Mouse (Mus musculus) kidney, adult 18-20 months (tissue): ENCODE results near the gene Adamtsl1.

ENCODE experiments used
- DNase-seq: peaks from one replicate; pipeline ENCODE4 v3.0.0; 2021

Adamtsl1 gene

DNA sequence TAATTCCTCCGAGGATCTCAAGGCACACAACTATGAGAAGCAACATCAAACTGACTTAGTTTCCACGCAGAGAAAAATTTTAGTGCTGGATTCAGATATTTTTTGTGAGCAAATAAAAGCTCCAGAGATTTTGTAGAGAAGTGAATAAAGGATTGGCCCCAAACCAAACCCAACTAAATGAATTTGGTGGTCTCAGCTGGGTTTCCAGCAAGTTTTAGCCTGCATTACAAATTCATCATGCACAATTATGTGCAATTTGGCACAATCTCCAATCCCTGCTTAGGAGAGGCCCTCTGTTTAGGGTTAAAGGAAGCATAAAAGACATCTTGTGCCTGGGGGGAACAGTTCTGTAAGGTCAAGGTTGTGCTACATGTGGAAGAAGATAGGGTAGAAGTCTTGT is 427.9 kb downstream of the Adamtsl1 start:
- no peak for DNase-seq

DNA sequence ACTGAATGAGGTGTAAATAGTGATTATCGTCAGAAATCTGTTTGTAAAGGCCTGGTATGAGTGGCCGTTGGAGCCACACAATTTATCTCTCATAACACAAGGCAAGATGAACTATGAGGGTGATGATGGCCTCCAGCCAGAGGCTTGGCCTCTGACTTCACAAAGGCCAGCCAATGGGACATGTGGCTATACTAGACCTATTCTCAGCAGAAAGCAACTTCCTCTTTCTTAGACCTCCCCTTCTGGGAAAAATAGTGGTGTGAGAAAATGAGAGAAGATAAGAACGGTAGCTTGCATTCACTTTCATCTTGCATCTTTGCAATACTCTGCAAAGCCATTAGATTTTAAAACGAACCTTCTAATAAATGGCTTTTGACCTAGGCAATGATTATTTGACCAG is 439.6 kb downstream of the Adamtsl1 start:
- DNase-seq, result peak; percentile 37

DNA sequence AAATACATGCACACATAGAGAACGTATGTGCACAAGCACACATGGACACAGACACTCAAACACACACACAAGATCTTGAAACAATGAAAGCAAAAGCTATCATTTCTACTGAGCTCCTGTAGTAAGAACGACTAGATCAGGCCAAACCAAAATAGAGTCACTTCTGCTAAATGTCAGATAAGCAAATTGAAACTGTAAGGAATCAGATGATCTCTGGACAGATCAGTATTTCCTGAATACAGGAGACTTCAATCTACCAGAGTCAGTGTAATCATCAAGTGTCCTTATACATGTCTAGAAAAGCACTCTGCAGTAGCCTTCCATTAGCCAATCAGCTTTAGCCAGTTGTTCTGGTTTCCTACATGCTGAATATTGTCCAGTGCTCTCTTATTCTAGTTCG is 441.4 kb downstream of the Adamtsl1 start:
- no peak for DNase-seq

DNA sequence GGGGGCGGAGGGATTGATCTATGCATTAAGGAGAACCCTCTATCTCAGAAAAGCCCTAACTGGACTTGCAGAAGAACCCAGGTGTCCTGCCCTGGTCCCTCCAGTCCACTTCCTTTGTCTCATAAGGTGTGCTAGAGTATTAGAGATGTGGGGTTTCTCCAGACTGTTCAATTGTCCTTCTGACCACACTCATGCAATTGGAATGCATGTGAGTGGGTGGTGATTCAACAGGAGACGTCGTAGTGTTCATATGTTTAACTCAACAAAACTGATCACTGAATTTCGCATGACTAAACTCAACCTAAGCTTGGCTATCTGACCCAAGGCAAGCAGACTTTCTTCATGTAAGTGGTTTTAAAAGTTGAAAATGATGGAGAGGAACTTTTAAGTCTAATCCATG is 443.3 kb downstream of the Adamtsl1 start:
- DNase-seq, result no peak

DNA sequence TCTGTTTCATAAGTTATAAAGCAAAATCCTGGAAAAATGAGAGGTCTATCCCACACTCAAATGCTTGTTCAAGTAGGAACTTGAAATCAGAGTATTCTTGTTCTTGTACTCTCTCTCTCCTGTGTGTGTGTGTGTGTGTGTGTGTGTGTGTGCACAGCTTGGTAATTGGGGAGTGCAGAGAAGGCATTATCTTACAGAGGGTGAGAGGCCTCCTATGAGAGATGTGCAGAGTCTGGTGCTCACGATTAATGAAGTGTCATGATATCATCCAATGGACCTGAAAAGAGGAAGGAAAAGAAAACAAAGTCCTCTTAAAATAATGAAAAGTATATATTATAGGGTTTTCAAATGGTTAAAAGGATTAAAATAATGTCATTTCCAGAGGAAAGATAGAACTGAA is 443.9 kb downstream of the Adamtsl1 start:
- DNase-seq, result no peak

DNA sequence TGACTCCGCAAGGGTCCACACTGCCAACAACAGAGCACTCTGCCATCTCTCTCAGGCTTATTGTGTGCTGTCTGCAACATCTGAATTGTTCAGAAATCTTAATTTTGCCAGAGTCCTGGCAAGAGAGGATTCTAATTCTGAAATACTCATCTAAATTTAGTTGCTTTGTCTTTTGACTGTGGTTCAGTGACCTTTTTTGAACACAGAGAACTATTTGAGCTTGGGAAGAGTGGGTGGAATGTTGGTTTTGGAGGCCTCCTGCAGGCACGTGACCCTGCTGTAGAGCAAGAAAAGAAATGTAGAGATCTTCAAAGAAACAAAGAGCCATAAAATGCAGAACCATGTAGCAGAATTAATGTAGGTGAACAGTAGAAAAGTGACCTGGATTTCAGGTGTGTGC is 445.0 kb downstream of the Adamtsl1 start:
- DNase-seq, result no peak

DNA sequence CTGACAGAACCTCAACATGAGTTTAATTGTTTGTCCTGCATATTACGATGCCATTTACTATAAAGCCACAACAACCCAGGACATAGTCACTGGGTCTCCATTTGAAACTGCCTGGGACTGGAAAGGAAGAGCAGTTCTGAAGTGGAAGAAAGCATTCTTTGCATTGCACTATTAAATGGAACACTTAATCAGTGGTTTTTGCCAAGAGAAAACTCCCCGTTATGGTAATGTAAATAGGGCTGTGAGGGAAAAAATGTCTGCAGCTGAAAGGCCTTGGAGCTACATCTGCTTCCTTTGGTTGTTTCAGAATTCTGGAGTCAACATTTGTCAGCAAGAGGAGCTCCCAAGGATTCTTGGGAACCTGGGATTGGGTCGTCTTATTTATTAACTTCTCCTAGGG is 462.2 kb downstream of the Adamtsl1 start:
- DNase-seq, result no peak

DNA sequence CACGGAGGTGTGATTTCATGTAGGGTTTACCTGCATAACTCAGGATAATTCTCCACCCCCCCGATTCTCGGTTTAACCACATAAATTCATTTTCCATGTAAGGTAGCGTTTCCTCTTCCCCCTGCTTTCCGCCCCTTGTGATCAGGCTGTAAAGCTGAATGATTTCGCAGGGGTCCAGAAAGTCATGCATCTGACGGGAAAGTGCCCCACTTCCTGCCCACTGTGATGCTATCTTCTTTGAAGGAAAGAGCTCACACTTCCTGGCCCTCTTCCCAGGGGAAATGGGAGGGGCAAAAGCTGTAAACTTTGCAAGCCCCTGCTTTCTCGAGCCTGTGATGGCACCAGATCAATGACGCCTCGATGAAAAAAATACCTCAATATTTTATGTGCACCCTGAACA is 465.2 kb downstream of the Adamtsl1 start:
- no peak for DNase-seq

DNA sequence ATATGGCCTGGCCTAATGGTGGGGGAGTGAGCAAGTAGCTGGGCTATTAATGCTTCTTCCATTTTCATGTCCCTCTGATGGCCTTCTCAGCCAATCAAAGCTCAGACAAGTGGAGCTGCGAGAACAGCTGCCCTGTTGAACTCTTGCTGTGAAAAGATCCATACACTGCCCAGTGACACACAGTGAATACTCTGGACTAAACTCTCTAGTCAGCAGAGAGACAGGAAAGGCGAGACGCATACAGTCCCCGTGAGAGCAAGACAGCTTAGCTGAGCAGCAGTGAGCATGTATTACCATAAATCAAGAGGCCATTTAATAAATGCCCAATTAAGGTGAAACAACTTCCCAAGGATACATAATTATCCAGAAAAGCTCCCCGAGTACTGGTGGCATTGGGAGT is 492.6 kb downstream of the Adamtsl1 start:
- no peak for DNase-seq

DNA sequence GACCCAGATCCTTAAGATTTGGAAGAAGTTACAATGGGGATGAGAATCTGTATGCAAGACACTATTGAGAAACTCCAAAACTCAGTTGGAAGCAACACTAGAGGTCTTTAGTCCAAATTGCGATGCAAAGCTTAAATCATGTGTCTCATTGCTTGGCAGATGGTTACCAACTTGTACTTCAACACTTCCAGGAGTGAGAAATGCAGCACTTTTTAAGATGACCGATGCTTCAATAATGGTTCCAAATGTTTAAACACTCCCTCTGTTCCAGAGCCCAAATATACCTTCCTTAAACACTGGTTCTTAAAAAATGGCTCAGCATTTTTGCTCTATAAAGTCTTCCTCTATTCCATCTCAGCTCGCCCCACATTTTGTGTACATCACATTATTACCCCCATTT is 499.7 kb downstream of the Adamtsl1 start:
- no peak for DNase-seq

DNA sequence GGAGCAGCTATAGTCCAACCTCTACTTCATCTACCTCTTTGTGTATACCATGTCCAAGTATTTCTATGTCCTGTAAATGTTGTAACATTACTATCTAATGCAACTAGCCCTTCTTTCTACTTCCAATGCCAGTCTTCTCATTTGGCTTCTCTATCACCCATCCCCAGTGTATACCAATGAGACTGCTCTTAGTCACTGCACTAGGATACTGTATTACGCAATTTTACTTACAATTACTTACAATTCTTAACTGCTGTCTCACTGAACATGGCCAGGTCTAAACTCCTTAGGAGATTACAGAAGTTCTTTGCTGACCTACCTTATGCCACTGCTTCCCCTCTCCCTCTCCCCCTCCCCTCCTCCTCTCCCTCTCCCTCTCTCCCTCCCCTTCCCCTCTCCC is 505.0 kb downstream of the Adamtsl1 start:
- no peak for DNase-seq

DNA sequence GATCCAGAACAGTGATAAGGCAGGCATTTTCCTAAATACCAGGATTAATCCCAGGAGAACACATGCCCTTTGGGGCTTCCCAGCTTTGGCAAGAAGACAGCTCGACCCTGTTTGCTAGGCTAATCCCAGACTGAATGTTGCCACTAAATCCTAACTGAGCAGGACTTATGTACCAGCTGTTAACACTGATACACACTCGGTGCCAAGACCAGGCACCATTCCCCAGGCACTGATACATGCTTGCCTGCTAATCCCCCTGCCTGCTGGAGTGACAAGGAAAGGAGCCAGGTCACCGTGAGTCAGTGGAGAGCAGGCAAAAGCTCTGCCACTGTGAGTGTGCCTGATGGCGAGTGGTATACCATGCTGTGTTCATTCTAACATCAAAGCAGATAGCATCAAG is 505.6 kb downstream of the Adamtsl1 start:
- DNase-seq, result no peak

DNA sequence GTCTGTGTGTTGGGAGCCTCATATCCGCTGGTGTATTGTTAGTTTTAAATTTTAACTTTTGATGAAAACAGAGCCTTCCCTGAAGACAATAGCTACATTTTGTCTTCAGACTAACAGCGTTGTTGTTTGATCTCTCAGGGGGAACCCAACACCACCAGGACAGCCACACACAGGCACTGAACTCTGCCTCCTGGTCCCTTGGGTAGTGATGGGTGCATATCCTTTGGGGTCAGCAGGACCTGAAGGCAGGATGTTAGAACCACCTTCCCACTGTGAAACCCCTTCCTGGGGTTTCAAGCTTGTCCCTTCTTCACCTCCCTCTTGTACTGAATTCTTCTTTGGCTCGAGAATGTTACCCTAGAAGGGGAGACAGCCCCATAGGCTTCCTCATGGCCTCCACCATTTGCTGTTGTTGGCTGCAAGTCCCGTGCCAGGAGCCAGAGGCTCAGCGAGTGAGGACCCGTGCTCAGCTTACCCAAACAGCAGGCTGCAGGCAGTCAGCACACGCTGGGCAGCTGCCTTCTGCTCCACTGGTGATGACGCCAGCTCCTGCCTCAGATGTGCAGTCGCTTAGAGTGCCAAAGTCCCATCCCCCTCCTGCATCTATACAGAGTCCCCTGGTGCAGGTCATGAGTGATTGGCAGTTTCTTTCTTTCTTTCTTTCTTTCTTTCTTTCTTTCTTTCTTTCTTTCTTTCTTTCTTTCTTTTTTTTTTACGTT is 506.6 kb downstream of the Adamtsl1 start:
- no peak for DNase-seq

DNA sequence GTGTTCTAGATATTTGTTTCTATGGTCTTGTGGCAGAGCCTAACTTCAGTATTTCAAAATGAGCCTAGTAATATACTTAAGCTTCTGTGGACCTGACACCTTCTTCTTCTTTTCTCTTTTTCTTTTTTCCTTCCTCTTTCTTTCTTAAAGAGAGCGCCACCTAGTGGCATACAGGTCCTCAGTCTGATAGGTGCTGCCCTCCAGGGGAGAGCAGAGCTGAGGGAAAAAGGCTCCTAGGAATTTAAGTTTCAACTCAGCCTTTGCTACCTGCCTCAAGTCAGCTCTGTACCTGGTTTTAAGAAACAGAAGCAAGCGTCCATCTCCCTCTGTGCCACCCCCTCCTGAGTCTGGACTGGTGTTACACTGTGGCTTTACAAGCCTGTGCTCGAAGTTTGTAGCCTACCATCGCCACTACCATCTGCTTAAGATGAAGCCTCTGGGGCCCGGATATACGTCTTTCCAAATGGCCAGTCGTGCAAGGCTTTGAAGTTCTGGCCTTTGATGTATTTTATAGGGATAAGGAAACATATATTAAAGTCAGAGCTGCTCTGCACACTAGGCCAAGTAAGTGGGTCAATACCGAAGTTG is 510.7 kb downstream of the Adamtsl1 start:
- peak; percentile 21 for DNase-seq

DNA sequence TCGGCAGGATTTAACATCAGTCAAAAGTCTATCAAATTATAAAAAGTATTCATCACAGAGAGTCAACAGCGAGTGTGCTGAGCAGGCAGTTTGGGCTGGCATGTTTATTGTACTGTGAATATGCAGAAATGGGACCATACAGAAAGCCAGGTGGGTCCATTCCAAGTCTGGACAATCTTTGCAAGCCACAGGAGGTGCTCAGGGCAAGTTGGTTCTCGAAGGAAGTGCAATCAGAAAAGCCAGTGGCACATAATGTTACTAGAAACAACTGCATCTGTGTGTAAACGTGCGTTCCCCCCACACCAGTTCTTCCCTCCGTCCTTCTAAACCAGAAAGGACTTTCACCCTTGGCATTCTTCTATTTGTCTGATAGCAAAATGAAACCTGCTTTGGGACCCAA is 515.5 kb downstream of the Adamtsl1 start:
- DNase-seq, result no peak

DNA sequence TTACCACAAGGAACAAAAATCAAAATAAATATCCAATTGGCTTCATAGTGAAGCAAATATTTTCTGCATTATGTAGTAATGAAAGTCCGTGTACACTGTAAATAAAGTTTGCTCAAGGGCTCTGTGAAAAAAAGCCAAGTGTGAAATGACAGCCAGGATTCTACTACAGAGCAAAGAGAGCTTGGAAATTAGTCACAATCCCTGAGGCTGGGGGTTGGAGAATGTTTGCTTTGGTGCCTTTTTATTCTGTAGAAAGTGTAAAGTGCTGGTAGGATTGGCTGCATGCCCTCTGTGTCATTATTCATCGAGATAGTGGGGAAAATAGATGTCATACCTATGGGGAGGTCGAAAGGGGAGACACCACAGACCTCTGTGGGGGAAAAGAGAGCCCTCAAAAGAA is 516.2 kb downstream of the Adamtsl1 start:
- no peak for DNase-seq

DNA sequence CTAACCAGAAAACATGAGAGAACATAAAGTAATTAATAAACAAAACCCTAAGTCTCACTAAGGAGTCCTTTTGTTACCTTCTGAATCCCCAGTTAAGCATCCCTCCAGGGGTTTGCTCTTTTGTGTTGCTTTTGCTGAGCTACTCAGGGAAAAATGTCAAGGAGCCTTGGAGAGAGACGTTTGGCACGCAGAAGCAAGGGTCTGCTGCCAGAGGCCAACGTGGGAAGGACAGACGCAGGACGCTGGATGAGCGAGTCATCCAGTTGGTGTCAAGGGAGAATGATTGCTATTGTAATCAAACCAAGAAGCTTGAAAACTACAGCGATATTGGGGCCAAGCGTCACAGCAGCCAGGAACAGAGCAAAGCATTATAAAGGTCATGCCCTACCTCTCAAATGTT is 517.1 kb downstream of the Adamtsl1 start:
- no peak for DNase-seq

DNA sequence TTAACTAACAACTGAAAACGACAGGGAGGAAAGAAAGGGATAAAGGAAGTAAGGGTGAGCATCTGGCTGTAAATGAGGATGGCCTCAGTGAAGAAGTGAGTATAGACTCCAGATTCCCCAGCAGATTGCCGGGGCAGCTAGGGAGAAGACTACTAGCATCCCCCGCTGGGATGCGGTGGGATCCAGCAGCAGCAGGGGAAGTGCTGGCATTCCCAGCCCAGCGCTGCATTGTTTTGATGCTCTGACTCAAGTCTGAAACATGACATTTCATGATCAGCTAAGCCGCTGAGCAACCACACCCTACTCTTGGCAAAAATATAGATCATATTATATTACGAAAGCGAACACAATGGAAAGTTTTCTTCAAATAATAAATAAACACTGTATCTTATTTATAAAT is 526.9 kb downstream of the Adamtsl1 start:
- no peak for DNase-seq

DNA sequence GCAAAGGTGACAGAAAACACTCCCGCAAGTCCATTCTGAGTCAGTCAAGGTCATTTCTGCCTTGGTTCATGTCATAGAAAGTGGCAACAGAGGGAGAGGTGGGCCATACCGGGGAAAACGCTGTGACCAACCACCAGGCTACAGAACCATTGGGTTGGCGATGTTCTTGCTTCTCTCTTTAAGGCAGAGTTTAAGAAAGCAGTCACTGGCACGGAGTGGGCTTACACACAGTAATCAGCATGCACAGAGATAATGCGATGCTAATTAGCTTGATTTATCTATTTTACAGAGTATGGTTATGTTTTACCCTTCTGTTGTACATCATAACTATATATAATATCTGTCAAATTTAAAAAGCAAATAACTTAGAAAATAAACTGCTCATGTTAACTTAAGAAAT is 531.5 kb downstream of the Adamtsl1 start:
- no peak for DNase-seq

DNA sequence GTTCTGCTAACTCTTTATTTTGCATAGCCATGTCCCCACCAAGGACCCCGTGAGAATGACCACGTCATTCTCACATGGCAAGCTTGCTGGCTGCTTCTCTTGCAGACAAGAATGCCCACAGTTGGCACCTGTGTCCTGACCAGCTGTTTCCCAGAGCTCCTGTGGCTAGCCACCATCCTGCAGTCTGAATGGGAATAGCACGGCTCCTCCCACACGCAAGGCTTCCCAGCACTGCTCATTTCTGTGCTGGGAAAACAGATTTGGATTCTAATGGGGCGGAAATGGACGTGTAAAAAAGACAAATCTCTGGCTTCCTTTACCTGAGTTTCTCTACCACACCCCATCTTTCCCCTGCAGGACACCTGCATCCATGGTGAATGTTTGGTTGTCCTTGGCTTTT is 531.9 kb downstream of the Adamtsl1 start:
- no peak for DNase-seq

DNA sequence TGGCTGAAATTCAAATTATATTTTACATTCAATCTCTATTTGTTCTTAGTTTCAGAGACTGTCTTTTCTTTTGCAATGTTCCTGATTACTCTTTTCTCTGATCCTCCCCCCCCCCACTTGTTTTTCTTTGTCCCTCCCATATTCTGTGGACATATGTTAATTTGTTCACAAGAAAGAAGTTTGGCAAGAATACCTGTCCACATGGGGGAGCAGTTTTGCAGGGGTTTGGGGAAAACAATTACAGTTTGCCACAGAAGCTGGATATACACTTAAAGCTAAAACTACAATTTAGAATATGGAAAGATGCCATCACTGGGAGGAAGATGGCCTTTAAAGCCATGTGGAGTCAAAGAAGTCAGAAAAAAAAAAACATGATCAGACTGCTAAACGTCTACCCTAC is 532.9 kb downstream of the Adamtsl1 start:
- DNase-seq, result no peak

DNA sequence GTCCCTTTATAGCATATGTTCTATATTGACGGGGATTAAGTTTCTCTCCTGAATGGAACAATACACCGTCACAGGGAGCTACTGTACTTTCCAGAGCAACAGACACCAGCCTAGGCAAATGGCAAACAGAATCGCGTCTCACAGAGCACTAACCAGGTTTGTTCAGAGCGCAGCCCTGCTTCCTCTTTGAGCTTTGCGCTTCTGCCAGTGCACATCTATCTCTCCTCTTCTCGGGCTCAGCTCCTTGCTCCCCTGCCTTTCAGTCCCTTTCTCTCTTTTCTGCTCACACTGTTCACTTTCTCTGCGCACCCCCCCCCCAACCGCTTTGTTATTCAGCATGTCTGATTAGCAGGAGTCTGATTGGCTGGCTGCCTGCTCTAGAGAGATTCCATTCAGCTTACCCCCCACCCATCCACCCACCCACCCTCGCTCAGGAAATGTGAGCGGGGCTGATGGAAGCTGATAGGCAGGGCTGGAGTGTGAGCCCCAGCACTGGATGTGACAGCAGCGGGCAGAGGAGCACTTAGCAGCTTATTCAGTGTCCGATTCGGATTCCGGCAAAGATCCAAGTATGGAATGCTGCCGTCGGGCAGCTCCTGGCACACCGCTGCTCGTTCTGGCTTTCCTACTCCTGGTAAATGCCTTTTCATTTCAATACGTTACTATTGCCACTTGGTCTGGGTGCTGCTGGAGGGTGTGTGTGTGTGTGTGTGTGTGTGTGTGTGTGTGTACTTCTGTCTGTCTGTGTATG is 539.7 kb downstream of the Adamtsl1 start:
- peak; percentile 47 for DNase-seq

DNA sequence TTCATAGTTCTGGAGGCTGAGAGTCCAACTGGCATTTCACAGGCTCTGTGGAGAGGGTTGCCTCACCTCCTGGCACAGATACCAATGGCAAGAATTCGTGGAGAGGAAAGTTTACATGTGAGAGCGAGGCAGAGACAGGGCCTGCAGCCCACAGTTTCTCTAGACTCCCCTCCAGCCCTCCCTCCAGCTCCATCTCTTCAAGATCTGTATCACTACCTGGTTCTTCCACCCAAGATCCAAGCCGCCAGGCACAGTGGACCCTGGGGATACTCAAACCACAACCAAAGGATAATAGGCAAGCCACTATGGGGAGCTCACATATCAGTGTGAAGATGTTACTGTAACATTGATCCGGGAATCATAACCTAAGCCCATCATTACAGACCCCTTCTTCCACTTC is 546.6 kb downstream of the Adamtsl1 start:
- DNase-seq, result no peak

DNA sequence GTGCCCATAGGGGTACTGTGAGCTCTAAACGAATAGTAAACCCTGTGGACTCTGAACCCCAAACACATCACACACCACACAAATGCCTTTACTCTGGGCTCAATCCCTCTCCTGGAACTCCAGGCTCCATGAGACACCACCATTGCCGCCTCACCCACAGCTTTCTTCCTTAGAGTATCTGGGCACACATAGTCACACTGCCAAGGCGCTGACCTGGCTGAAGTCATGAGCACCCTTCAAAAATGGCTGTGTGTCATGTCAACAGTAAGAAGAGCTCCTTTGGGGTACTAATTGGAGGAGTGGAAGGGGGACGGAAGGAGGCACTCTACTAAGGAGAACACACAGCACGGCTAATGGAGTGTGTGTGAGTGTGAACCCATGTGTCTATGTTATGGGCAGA is 554.4 kb downstream of the Adamtsl1 start:
- DNase-seq, result no peak
